Mouse (Mus musculus) liver, embryonic 13.5 days (tissue): Measurements from ENCODE around the gene Sp9. TPM values are rescaled to one million over a fixed set of nuclear protein-coding genes. Genes with fewer than 3 reads are reported as not detected.

ENCODE experiments used
- ATAC-seq: fragments of 200-750 bp; cut with Nextera tagmentation; 2 replicates; pipeline ENCODE4 v1.8.0; 2017; ENCODE audit warnings: low read depth, mild to moderate bottlenecking, moderate number of reproducible peaks, moderate library complexity
- DNase-seq: peaks from one replicate; pipeline ENCODE4 v3.0.0; 2022
- H3K27ac ChIP-seq: fragments of 300-500 bp; sonication (generic); 2 replicates; pipeline ENCODE4 v1.5.1; 2015; ENCODE audit warnings: moderate library complexity, mild to moderate bottlenecking, inconsistent platforms
- H3K27me3 ChIP-seq: fragments of 300-500 bp; sonication (generic); 2 replicates; pipeline ENCODE4 v1.6.1; 2015; ENCODE audit warnings: mild to moderate bottlenecking, inconsistent platforms
- H3K36me3 ChIP-seq: fragments of 300-500 bp; sonication (generic); 2 replicates; pipeline ENCODE4 v1.6.1; 2015; ENCODE audit warnings: mild to moderate bottlenecking, inconsistent platforms
- H3K4me1 ChIP-seq: fragments of 300-500 bp; sonication (generic); replicated peaks from 2 replicates; pipeline ENCODE4 v1.6.1; 2015; ENCODE audit warnings: inconsistent platforms
- H3K4me2 ChIP-seq: fragments of 300-500 bp; sonication (generic); 2 replicates; pipeline ENCODE4 v1.6.1; 2015; ENCODE audit warnings: inconsistent platforms, mild to moderate bottlenecking, moderate library complexity
- H3K4me3 ChIP-seq: fragments of 300-500 bp; sonication (generic); replicated peaks from 2 replicates; pipeline ENCODE4 v1.5.1; 2015; ENCODE audit warnings: mild to moderate bottlenecking, inconsistent platforms
- H3K9ac ChIP-seq: fragments of 300-500 bp; sonication (generic); 2 replicates; pipeline ENCODE4 v1.6.1; 2015; ENCODE audit warnings: mild to moderate bottlenecking, inconsistent platforms
- H3K9me3 ChIP-seq: fragments of 300-500 bp; sonication (generic); replicated peaks from 2 replicates; pipeline ENCODE4 v1.6.1; 2016; ENCODE audit warnings: inconsistent platforms
- WGBS: fragments of 180-500 bp; shearing (Covaris S2); methylation state at CpG from one replicate; pipeline ENCODE4 v1.1.7; 2015; ENCODE audit not compliant: insufficient replicate concordance; 5-methylcytosine and 5-hydroxymethylcytosine counted together
- polyA plus RNA-seq: library from polyadenylated mRNA; unstranded; fragments of >200 nt; fragmentation: Nextera tagmentation; extraction: Ambion mirVana; gene quantifications from 2 replicates; pipeline ENCODE4 v1.2.1, GENCODE M21; 2015

Gene Sp9
- polyA plus RNA-seq, 1 experiment from 2014 or later, result not detected

DNA sequence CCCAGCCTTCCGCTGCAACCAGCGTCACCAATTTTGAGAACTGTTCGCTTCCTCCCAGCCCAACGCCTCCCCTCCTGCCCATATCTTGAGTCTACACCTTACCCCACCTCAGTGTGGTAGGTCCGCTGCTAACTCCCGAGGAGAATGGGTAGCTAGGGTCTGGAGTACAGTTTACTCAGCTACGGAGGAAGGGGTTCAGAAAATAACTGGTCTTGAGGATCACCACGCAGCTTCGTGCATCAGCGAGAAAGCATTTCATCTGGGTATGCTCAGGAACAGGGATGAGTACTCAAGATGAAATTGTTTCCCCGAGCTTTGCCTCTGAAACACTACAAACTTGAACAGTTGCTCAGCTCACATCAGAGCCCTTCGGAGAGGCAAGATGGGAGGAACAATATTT is 3.4 kb upstream of the Sp9 start:
- peaks cover 98% of the 10 kb centered on the region for H3K27me3 ChIP-seq
- 2% methylated on average over 12 of the region's 12 CpGs for WGBS
- H3K4me2 ChIP-seq, result no peak overlapping the region
- H3K4me3 ChIP-seq, result no peak overlapping the region
- DNase-seq (no peak), ATAC-seq (no peak)
- H3K9me3 ChIP-seq, result no peaks in the 10 kb centered on the region
- H3K9ac ChIP-seq, result no peak overlapping the region
- peaks cover 36% of the 10 kb centered on the region for H3K4me1 ChIP-seq
- H3K27ac ChIP-seq, result no peak overlapping the region
- no peaks in the 10 kb centered on the region for H3K36me3 ChIP-seq

DNA sequence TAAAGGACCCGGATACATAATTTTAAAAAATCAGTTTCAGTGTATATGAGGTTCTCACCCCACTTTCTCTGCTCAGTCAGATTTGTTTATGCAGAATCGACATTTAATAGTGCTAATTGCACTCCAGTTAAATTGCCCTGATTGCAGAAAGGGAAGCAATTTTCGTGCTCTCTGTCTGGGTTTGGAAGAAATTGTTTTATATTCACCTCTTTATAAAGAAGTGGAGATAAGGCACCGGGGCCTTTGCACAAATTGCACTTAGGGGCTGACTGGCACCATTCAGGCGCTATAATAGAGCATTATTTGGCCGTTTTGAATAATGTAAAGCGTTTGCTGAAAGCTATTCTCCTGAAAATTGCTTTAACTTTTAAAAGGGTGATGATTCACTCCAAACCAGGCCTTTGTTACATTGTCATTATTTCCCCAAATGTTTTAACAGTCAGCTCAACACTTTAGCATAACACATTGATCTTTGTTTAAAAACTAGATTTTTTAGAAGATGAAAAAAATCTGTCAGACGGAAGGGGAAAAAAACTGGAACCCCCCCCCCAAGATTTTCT is 2.8 kb upstream of the Sp9 start:
- WGBS, result 6% methylated on average over 8 of the region's 8 CpGs
- Histone ChIP-seq H3K36me3 (no peaks in the 10 kb centered on the region), H3K9me3 (no peaks in the 10 kb centered on the region), H3K9ac (no peak overlapping the region), H3K4me2 (no peak overlapping the region), H3K27ac (no peak overlapping the region), H3K4me1 (peaks cover 37% of the 10 kb centered on the region), H3K4me3 (no peak overlapping the region), H3K27me3 (peaks cover 98% of the 10 kb centered on the region)
- ATAC-seq (no peak), DNase-seq (no peak)

DNA sequence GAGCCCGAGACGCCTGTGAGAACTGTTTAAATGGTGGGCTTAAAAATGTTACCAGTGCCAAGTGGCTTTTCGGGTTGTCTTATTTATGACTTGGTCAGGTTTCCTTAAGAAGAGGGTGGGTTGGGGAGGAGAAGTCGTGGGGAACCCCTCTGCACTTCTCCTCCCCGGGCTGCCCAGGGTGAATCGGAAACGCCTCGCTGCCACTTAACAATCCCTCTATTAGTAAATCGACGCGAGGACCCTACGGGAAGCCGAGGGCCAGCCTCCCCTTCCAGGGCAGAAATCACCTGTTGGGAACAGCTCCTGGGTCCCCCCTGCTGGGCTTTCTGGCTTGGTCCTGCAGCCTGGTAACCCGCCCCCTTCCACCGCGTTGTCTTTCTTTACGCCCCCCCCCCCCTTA is 2.1 kb upstream of the Sp9 start:
- Histone ChIP-seq H3K4me3 (no peak overlapping the region), H3K4me2 (no peak overlapping the region), H3K9me3 (no peaks in the 10 kb centered on the region), H3K27ac (no peak overlapping the region), H3K36me3 (no peaks in the 10 kb centered on the region), H3K4me1 (peaks cover 39% of the 10 kb centered on the region), H3K9ac (no peak overlapping the region), H3K27me3 (peaks cover 98% of the 10 kb centered on the region)
- 3% methylated on average over 17 of the region's 17 CpGs for WGBS
- DNase-seq (no peak), ATAC-seq (no peak)

DNA sequence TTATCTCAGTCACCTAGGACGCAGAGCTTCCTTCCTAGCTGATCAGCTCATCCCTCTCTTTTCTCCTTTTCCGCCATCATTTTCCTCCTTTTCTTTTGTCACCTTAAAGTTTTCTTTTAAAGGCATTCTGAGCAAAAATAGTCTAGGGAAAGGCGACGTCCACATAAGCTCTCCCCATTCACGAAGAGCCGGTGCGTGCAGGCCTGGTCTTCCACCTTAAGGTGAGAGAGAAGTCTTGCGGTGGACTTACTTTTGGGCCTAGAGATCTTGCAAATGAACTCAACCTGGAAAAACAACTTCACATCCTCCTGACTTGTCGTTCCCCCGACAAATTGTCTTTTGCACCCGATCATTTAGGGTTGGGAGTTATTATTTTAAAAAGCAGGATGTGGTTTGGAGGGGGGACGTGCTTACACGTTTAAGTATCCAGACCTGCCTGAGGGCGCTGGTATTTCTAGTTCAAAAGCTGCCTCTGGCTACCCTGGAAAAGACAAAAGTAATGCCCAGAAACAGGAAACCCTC is 1.6 kb upstream of the Sp9 start:
- under 1% methylated on average over 14 of the region's 14 CpGs for WGBS
- no peak for DNase-seq

DNA sequence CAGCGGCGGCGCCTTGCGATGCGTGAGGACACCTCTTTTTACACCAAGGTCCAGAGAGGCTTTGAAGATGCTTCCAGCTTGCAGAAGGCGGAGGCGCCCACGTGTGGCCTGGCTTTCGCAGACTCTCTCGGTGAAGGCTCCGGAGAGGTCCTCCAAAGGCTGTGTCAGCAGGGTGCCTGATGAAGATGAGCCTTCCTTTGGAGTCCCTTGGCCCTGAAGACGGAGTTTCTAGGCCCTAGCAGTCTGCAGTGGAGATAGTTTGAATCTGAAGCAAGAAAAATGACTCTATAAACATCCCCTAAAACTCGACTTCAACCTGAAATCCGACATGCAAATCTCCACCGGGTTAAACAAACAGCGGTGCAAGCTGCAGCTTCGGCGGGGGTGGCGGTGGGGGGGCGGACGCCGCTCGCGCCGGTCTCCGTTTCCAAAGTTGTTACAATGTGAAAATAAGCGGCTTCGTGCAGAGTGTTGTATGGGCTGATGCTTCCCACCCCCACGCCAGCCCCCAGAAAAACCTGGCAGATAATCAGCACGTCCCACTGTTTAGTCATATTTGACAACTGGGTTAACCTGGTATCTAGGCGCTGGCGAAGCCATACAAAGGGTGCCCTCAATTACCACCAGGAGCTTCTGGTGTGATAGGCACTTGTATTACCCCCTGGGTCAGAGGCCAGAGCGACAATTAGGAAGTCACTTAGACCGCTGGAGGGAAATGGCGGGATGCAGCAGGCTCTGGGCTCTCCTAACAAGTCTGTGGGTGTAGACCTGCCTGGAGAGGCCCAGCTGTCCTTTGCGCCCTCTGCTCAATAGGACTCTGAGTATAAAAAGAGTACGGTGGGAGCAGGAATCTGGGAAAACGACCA is 899 bp upstream of the Sp9 start:
- no peak for ATAC-seq

More for the DNA sequence above, 1.6 kb upstream of the Sp9 start:
- ATAC-seq, result no peak
- peaks cover 39% of the 10 kb centered on the region for H3K4me1 ChIP-seq
- H3K27me3 ChIP-seq, result peaks cover 97% of the 10 kb centered on the region
- 0 out of 2 replicates have a peak overlapping the region, but pooled peaks have one; percentile 11 for H3K4me3 ChIP-seq
- H3K9ac ChIP-seq, result no peak overlapping the region
- no peak overlapping the region for H3K27ac ChIP-seq
- H3K4me2 ChIP-seq, result no peak overlapping the region
- H3K36me3 ChIP-seq, result no peaks in the 10 kb centered on the region
- H3K9me3 ChIP-seq, result no peaks in the 10 kb centered on the region

DNA sequence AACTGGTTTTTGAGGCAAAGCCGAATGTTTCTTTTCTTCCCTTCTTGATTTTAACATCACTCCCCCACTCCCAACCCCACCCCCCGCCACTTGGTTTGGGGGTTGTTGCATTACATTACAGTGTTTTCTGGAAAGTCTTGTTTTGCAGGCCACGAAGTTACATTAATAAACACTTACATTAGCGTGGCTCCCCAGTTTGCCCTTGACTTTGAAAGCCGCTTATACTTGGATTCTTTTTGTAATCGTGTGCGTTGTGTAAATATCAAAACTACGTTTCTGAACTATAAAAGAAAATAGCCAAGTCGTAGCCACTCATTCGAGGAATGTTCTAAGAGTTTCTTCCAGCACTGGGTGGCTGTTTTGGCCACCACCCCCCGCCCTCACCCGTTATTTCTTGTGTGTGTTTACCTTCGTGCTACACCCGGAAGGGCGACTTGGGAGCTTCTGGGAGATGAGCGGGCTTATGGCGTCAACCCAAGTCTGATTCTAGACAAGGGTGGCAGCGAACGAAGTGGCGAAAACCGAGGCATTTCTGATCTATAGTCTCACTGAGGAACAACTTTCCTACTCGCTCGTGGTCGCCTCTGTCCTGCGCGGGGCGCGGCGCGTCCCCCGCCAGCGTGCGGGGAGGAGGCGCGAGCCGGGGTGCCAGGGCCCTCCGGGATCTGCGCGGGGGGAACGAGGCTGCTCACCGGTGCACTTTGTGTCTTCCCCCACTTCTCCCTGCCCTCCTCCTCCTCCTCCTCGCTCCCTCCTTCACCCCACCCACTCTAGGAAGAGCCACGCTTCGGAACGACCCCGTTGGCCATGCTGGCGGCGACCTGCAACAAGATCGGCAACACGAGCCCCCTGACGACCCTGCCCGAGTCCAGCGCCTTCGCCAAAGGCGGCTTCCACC is 875 bp downstream of the Sp9 start:
- no peak overlapping the region for H3K9ac ChIP-seq
- 1% methylated on average over 55 of the region's 55 CpGs for WGBS

More for the DNA sequence above, 899 bp upstream of the Sp9 start:
- peaks cover 39% of the 10 kb centered on the region for H3K4me1 ChIP-seq
- H3K9ac ChIP-seq, result no peak overlapping the region
- H3K36me3 ChIP-seq, result no peaks in the 10 kb centered on the region
- H3K4me3 ChIP-seq, result peak overlapping the region; percentile 11; the same call in 1 of the 2 replicates
- 1% methylated on average over 38 of the region's 38 CpGs for WGBS
- H3K27ac ChIP-seq, result no peak overlapping the region
- DNase-seq, result no peak
- no peaks in the 10 kb centered on the region for H3K9me3 ChIP-seq
- peaks cover 94% of the 10 kb centered on the region for H3K27me3 ChIP-seq
- H3K4me2 ChIP-seq, result 0 out of 2 replicates have a peak overlapping the region, but pooled peaks have one; percentile 23

DNA sequence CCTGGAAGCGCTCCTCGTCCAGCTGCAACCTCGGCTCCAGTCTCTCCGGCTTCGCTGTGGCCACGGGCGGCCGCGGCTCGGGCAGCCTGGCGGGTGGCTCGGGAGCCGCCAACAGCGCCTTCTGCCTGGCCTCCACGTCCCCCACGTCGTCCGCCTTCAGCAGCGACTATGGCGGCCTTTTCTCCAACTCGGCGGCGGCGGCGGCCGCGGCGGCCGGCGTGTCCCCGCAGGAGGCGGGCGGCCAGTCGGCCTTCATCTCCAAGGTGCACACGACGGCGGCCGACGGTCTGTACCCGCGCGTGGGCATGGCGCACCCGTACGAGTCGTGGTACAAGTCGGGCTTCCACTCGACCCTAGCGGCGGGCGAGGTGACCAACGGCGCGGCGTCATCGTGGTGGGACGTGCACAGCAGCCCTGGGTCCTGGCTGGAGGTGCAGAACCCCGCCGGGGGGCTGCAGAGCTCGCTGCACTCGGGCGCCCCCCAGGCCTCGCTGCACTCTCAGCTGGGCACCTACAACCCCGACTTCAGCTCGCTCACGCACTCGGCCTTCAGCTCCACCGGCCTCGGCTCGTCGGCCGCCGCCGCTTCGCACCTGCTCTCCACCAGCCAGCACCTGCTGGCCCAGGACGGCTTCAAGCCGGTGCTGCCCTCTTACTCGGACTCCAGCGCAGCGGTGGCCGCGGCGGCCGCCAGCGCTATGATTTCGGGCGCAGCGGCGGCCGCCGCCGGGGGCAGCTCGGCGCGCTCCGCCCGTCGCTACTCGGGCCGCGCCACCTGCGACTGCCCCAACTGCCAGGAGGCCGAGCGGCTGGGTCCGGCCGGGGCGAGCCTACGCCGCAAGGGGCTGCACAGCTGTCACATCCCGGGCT is 1.8 kb downstream of the Sp9 start:
- Histone ChIP-seq H3K27me3 (peaks cover 95% of the 10 kb centered on the region), H3K9me3 (no peaks in the 10 kb centered on the region), H3K9ac (no peak overlapping the region), H3K36me3 (no peaks in the 10 kb centered on the region), H3K4me2 (peak overlapping the region; percentile 63), H3K4me1 (peaks cover 48% of the 10 kb centered on the region), H3K4me3 (peak overlapping the region; percentile 45), H3K27ac (no peak overlapping the region)
- no peak for DNase-seq
- under 1% methylated on average over 99 of the region's 110 CpGs for WGBS
- ATAC-seq, result no peak

More for the DNA sequence above, 875 bp downstream of the Sp9 start:
- DNase-seq (no peak), ATAC-seq (no peak)
- Histone ChIP-seq H3K4me2 (peak overlapping the region; percentile 63), H3K27me3 (peaks cover 95% of the 10 kb centered on the region), H3K27ac (no peak overlapping the region), H3K4me1 (peaks cover 45% of the 10 kb centered on the region), H3K9me3 (no peaks in the 10 kb centered on the region), H3K4me3 (peak overlapping the region; percentile 45), H3K36me3 (no peaks in the 10 kb centered on the region)

DNA sequence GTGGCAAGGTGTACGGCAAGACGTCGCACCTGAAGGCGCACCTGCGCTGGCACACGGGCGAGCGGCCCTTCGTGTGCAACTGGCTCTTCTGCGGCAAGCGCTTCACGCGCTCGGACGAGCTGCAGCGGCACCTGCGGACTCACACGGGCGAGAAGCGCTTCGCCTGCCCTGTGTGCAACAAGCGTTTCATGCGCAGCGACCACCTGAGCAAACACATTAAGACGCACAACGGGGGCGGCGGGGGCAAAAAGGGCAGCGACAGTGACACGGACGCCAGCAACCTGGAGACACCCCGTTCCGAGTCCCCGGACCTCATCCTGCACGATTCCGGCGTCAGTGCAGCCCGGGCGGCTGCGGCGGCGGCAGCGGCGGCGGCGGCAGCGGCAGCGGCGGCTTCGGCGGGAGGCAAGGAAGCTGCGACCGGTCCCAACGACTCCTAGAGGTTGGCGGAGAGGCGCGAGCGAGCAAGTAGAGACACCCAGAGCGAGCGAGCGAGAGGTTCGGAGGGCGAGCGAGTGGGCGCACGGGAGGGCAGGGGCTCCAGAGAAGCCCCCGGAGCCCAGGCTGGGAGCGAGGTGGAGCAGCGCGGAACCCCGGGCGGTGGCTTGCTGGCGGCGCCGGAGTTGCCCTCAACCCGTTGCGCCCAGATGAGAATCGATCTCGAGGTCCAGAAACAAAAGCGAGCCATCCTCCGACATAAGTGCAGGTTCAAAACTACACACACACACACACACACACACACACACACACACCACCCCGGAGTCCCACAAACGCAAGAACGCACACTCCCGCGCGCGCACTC is 2.6 kb downstream of the Sp9 start:
- DNase-seq, result no peak

DNA sequence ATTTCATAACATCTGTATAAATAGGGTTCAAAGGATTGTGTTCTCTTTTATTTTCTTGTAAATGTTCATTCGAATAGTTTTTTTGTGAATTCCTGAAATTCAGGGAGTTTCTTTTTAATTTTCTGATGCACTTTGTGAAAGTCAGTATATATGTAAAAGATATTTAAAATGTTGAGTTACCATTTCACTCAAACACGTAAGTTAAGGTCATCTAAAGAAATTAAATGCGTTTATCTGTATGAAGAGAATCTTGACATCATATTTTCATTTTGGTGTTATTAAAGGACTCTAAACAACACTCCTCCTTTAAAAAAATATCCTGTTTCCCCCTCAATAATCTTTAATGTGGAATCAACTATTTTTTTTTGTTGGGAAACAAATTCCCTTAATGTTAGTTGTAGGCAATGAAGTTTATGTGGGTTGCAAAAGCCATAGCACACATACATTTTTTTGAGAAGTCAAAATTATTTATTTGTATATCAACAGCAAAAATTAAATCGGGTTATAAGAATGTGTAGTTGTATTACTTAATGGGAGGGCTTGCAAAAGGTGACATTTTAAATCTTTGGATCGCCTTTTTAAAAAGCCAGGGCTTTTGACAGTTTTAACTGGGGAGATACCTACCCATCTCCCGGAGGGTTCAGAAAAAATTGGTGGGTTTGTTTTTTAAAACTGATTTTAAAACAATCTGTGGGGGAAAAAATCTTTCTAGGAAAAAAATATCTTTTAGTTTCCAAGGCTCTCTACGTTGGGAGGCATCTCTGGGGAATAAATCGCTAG is 3.7 kb downstream of the Sp9 start:
- no peak for DNase-seq
- H3K27me3 ChIP-seq, result peaks cover 95% of the 10 kb centered on the region
- peaks cover 61% of the 10 kb centered on the region for H3K4me1 ChIP-seq
- H3K9ac ChIP-seq, result no peak overlapping the region
- H3K27ac ChIP-seq, result no peak overlapping the region
- H3K36me3 ChIP-seq, result no peaks in the 10 kb centered on the region
- no peak for ATAC-seq
- no peak overlapping the region for H3K4me3 ChIP-seq
- H3K4me2 ChIP-seq, result no peak overlapping the region
- WGBS, result 8% methylated on average over 8 of the region's 8 CpGs
- no peaks in the 10 kb centered on the region for H3K9me3 ChIP-seq

More for the DNA sequence above, 2.6 kb downstream of the Sp9 start:
- Histone ChIP-seq H3K4me3 (peak overlapping the region; percentile 45), H3K36me3 (no peaks in the 10 kb centered on the region), H3K27me3 (peaks cover 95% of the 10 kb centered on the region), H3K4me1 (peaks cover 56% of the 10 kb centered on the region), H3K9ac (no peak overlapping the region), H3K4me2 (peak overlapping the region; percentile 63), H3K27ac (no peak overlapping the region), H3K9me3 (no peaks in the 10 kb centered on the region)
- ATAC-seq, result no peak
- 1% methylated on average over 86 of the region's 88 CpGs for WGBS
